Mouse (Mus musculus) cerebellum, adult 2 months (tissue): ENCODE results near the gene Pgpep1l. TPM values are rescaled to one million over a fixed set of nuclear protein-coding genes. Genes with fewer than 3 reads are reported as not detected.

Experiments used
- DNase-seq, 2 experiments: peaks; one replicate each; pipeline ENCODE4 v3.0.0; 2021
- H3K27ac ChIP-seq: fragments of 200-500 bp; 2 replicates; pipeline ENCODE4 v1.5.1; 2012; ENCODE audit warnings: low read length, control low read depth, inconsistent platforms; ENCODE audit not compliant: insufficient read depth
- H3K27me3 ChIP-seq: fragments of 200-500 bp; 2 replicates; pipeline ENCODE4 v1.6.1; 2012; ENCODE audit warnings: inconsistent platforms, mild to moderate bottlenecking, low read length, moderate library complexity; ENCODE audit not compliant: control insufficient read depth, insufficient read depth
- H3K4me1 ChIP-seq: fragments of 200-500 bp; 2 replicates; pipeline ENCODE4 v1.6.1; 2011; ENCODE audit warnings: low read length; ENCODE audit not compliant: control insufficient read depth, insufficient read depth
- H3K4me3 ChIP-seq: fragments of 200-500 bp; replicated peaks from 2 replicates; pipeline ENCODE3; 2011; ENCODE audit warnings: mild to moderate bottlenecking, low read depth, low read length, control low read depth; ENCODE audit not compliant: insufficient read depth
- CTCF ChIP-seq: fragments of 200-500 bp; IDR thresholded peaks from 2 replicates; pipeline ENCODE4 v1.5.1; 2011; ENCODE audit warnings: low read depth, mild to moderate bottlenecking, control low read depth, low read length, moderate library complexity, borderline replicate concordance; ENCODE audit not compliant: insufficient read depth
- POLR2A ChIP-seq: fragments of 200-500 bp; IDR thresholded peaks from 2 replicates; pipeline ENCODE4 v1.6.1; 2011; ENCODE audit warnings: low read length, control low read depth, borderline replicate concordance; ENCODE audit not compliant: insufficient read depth
- WGBS: fragments of 180-500 bp; shearing (Covaris S2); methylation state at CpG from one replicate; pipeline ENCODE4 v1.1.7; 2018; 5-methylcytosine and 5-hydroxymethylcytosine counted together
- polyA plus RNA-seq: library from polyadenylated mRNA; depleted of rRNA; stranded (reverse); fragments of >200 nt; gene quantifications from 2 replicates; pipeline ENCODE4 v1.2.3, GENCODE M21; 2012

The Pgpep1l gene
- polyA plus RNA-seq, 1 experiment, result 0.36 TPM

DNA sequence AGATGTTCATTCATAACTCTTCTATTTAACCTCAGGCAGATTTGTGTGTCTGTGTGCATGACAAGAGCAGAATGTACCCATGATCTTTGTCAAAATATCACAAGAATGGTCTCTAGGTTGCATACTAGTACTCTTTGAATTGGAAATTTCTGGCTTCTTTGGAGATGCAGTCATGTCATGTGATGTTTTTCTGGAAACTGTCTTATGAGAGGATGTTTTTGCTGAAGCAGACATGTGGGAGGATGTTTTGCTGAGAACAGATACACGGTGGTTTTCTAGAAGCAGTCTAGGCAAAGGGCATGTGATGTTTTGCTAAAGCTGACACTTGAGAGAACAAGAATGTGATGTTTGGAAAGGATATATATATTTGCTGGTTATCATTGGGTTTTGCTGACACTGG lies 13.6 kb downstream of the Pgpep1l start:
- WGBS, result 89% methylated on average over 1 of the region's 1 CpGs
- Histone ChIP-seq H3K27me3 (no peaks in the 10 kb centered on the region), H3K27ac (no peak overlapping the region), H3K4me1 (no peaks in the 10 kb centered on the region), H3K4me3 (no peak overlapping the region)
- DNase-seq, result no peak
- TF ChIP-seq CTCF, result no peak
- TF ChIP-seq POLR2A, result no peak

DNA sequence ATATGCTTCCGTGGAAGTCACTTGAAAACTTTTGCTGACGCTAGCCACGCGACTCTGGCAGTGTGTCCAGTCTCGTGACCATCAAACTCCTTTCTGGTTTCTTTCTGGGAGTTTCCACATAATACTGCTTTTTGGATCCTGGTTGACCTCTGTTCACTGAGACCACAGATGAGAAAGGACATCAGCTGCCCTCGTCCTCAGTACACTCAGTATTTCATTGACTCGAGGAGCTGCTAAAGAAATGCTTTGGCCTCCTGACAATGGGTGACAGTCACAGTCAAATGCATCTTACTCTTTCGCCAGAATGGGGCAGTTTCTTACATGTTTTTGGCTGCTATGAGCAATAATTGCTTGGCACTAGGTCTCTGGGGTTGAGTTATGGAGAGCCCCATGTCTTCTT lies 17.8 kb downstream of the Pgpep1l start:
- TF ChIP-seq POLR2A (no peak), CTCF (no peak)
- WGBS, result 59% methylated on average over 8 of the region's 8 CpGs
- no peaks in the 10 kb centered on the region for H3K27me3 ChIP-seq

DNA sequence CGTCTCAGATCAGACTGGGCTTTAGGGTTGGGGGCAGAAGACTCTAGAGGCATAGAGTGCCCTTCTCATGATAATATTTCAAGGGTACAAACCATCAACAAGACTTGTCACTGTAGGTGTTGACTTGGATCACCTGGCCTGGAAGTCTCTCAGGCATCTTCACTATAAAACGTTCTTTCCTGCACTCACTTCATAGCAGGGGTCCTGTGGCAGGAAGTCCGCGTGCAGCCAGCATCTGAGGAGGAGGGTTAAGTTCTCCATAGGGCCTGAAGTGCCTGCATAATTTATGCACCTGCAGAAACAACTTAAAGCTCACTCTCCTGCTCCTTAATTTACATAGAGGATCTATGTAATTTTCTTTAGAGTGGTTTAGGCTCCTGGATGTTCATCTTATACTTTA lies 18.4 kb downstream of the Pgpep1l start:
- DNase-seq, result no peak
- Histone ChIP-seq H3K4me3 (no peak overlapping the region), H3K27ac (no peak overlapping the region), H3K27me3 (no peaks in the 10 kb centered on the region), H3K4me1 (no peaks in the 10 kb centered on the region)
- TF ChIP-seq POLR2A (no peak), CTCF (no peak)
- 54% methylated on average over 4 of the region's 4 CpGs for WGBS

More for the DNA sequence above, 17.8 kb downstream of the Pgpep1l start:
- no peak for DNase-seq
- no peaks in the 10 kb centered on the region for H3K4me1 ChIP-seq
- H3K27ac ChIP-seq, result no peak overlapping the region
- H3K4me3 ChIP-seq, result no peak overlapping the region

DNA sequence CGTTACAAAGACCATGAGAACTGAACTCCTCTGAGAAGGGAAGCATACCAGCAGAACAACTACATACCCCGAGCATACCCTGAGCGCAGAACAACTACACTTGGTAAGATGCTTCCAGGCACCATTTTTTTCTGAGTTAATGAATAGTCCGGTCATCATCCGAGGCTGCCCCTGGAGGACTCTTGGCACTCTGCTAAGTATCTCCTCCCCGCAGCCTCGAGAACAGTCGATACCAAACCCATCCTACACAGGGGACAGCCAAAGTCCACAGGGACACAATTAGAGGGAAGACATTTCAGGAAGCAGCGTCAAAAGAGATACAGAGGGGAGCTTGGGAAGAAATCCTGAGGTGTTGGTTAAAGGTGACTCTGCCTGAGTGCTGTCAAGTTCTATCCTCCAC lies 22.8 kb downstream of the Pgpep1l start:
- no peak overlapping the region for H3K4me3 ChIP-seq
- H3K27me3 ChIP-seq, result no peaks in the 10 kb centered on the region
- TF ChIP-seq POLR2A (no peak), CTCF (no peak)
- no peak for DNase-seq
- H3K4me1 ChIP-seq, result no peaks in the 10 kb centered on the region
- 52% methylated on average over 9 of the region's 9 CpGs for WGBS
- no peak overlapping the region for H3K27ac ChIP-seq

DNA sequence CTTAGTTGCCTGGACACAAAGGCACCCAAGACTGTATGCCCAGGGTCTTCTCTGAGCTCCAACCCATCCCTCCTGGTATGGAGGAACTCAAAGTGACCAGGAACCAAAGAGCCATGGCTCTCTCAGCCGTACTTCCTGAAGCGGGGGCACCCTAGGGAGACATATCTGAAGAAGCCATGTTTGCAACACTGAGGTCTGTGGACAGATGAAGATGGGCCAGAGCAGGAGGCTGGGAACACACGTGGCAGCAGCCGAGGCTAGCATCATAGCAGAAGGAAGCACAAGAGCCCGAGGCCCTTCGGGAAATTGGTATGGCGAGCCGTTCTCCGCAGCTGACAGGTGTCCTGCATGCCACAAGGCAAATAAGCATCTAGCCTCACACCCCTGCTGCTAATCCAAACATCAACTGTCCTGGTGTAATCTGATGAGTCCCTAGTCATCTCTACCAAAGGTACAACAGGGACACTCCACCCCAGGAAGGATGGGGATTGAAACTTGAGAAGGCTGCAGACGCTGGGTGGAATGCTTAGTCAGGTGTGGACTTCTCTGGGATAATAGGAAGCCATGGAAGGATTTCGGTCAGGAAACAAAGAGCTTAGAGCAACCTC lies 24.7 kb downstream of the Pgpep1l start:
- Histone ChIP-seq H3K4me3 (no peak overlapping the region), H3K27ac (no peak overlapping the region), H3K27me3 (no peaks in the 10 kb centered on the region), H3K4me1 (no peaks in the 10 kb centered on the region)
- 77% methylated on average over 11 of the region's 11 CpGs for WGBS
- TF ChIP-seq CTCF (no peak), POLR2A (no peak)
- no peak for DNase-seq

DNA sequence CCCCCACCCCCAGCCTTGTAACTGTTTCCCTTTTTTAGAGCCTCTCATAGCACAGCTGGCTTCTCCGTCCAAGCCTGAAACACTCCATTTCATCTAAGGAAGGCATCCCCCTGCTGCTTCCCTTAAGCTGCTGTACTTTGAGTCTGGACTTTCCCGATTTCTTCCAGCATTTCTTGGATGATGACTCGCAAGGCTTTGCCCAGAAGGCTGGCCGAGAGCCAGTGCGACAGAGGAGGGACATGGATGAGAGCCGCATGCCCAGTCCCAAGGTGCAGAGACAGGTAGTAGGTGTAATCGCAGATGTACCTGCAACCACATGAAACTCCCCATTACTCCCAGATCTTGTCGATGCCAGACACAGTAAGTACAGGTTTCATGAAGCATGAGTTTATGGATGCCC lies 27.2 kb downstream of the Pgpep1l start:
- no peak overlapping the region for H3K27ac ChIP-seq
- H3K4me3 ChIP-seq, result no peak overlapping the region
- WGBS, result 23% methylated on average over 8 of the region's 8 CpGs
- no peak for DNase-seq
- no peak for TF ChIP-seq POLR2A
- no peak for TF ChIP-seq CTCF
- no peaks in the 10 kb centered on the region for H3K4me1 ChIP-seq
- no peaks in the 10 kb centered on the region for H3K27me3 ChIP-seq

DNA sequence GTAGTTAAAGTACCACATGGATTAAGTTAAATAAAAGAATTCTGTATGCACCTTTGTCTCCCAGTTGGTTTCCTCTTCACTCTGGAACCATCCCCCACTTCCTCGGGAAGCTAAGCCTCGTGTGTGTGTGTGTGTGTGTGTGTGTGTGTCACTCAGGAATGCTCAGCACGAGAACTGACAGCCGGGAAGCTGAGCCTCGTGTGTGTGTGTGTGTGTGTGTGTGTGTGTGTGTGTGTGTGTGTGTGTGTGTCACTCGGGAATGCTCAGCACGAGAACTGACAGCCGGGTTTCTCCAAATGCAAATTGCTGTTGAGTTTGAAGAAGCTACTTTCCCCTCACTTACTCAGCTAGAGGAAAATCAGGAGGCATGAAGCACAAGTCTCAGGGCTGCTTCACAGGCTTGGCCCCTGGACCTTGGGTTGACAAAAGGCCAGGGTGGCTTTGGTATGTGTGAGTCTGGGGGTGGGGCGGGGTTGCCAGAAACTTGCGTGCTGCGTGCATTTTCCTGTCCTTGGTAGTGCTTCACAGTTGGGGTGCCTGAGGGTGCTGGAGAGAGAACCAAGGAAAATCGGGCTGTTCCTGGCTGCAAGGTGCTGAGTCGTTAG lies 30.3 kb downstream of the Pgpep1l start:
- Histone ChIP-seq H3K27ac (no peak overlapping the region), H3K27me3 (no peaks in the 10 kb centered on the region), H3K4me3 (no peak overlapping the region), H3K4me1 (peaks cover 8% of the 10 kb centered on the region)
- TF ChIP-seq POLR2A (no peak), CTCF (no peak)
- DNase-seq, result no peak
- WGBS, result 48% methylated on average over 13 of the region's 13 CpGs

DNA sequence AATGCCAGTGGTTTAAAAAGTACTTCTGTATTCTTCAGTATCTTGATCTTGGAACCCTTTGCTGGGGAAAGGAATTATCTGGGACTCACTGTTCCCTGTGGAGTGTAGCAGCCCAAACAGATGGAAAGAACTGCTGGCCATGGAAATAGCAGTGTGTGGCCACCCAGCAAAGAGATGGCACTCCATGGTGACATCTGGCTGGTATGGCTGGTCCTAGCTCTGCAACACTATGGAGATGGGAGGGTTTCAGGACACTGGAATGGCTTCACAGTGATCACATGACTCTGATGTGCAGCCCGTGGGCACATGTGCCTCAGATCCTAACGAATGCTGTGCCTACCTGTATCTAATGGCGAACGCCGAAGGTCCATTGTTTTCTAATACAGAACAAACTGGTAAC lies 31.5 kb downstream of the Pgpep1l start:
- no peak for DNase-seq
- TF ChIP-seq POLR2A (no peak), CTCF (no peak)
- Histone ChIP-seq H3K27me3 (no peaks in the 10 kb centered on the region), H3K27ac (no peak overlapping the region), H3K4me3 (no peak overlapping the region), H3K4me1 (peaks cover 8% of the 10 kb centered on the region)
- 68% methylated on average over 5 of the region's 5 CpGs for WGBS
